Mouse (Mus musculus) embryonic stem cell, embryonic (primary cell): ENCODE measurements at regions not wholly inside any gene's neighbourhood (a gene's known extent, or its start where the extent isn't known, plus 50 kb on each side); places are given as distances from the start of the nearest gene placed in this dataset.

Source experiments
- CTCF ChIA-PET, 4 experiments: fragments of 300-600 bp in 2 of 4; fragments of 350-600 bp in 2 of 4; sonication (Branson Sonifier 250); formaldehyde crosslinking; loops; one replicate each; lab custom pipeline; 2022; ENCODE audit warnings: inconsistent platforms in 2 of 4; lab: Charles Lee
- POLR2A ChIA-PET, 4 experiments: fragments of 300-600 bp in 2 of 4; fragments of 350-600 bp in 2 of 4; sonication (Branson Sonifier 250); formaldehyde crosslinking; loops; one replicate each; lab custom pipeline; 2022; ENCODE audit warnings: antibody characterized with exemption in 4 of 4, inconsistent platforms in 1 of 4; lab: Charles Lee

DNA sequence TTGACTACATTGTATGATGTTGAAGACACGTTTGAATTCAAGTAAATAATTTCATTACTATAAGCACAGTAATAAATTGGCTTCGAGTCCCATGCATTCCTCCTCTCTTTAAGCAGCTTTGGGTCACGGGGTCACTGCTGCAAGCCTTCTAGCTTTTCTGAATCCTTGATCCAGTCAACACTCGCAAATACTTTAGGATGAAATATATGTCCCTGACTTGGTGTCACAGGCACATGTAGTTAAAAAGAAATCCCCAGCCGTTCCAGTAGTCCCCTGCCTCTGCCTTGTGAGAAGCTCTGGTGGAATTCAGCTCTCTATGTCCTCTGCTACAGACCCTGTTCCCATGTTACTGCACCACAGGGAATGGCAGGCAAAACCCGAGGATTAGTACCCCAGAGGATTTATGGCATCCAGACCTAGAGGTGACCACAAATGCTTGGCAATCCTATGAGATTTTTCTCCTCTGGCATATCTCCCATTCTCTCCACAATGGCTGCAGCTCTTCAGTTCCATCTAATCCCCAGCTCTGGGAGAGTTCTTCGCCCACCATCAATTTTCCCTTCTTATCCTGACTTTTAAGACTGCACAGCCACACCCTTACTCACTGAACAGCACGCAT, 449.0 kb downstream of the Fat4 start:
- ChIA-PET POLR2A (interaction anchor here in 1 of 4 experiments (1.2 kb wide), 1 partner anchor 395 kb away, joined by 3 read pairs; no protein-coding TSS in a partner anchor), CTCF (no interaction called here)

DNA sequence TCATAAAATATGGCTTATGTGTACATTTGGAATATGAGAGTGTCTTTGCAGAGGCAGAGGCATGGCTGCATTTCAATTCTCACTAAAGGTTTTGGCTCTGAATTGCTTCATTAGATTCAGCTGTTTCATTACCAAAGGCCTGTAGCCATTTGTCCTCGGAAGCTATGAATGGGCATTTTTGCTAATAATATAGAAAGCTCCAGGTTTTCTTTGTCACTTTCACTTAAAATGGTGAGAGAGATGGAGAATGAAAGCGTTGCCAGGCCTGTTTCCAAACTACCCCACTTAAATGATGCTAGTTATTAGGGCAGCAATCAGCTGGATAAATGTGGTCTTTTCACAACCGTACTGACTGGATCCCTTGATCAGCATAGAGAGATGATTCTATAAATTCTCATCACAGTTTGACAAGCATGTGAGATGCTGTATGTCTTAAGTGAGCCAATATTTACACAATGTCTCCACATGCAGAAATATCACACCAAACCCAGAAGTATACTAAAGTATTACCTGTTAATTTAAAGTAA, 454.5 kb downstream of the Fat4 start:
- POLR2A ChIA-PET: no interaction called here
- CTCF ChIA-PET: interaction anchor here in 1 of 4 experiments (0.7 kb wide), 1 partner anchor 551 kb away, joined by 3 read pairs; no protein-coding TSS in a partner anchor

DNA sequence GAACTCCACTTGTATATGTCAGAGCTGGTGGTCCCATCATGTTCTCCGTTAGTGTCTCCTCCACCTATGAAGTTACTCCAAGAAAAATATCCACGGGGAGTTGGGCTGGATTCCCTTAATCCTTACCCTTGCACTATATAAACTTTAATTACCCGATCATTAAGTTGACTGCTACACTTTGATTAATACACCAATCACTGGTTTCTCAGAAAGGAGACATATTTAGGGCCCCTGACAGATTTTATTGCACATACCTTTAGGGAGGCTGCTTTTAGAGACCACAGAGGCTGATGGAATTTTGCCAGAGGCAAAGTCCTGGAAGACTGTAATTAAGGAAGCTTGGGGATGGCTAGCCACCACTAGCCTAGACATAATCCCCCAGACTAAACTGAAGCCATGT, 457.3 kb downstream of the Fat4 start:
- CTCF ChIA-PET: no interaction called here
- POLR2A ChIA-PET: no interaction called here

DNA sequence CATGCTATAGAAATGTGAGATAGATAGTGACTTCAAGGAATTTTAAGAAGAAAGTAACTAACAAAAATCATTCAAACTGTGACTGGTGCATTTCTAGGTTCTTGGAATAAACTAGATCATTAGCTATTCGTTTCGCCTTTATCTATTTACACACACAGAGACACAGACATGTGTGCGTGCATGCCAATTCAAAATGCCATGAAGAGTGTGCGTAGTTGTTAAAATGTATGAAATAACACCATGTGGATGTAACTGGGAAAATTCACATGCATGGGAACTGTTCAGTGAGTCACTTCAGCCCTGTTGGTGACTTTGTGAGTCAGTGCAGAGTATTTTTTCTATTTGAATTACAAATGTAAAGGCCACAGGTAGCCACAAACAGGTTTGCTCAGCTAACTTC, 460.8 kb downstream of the Fat4 start:
- POLR2A ChIA-PET: no interaction called here

DNA sequence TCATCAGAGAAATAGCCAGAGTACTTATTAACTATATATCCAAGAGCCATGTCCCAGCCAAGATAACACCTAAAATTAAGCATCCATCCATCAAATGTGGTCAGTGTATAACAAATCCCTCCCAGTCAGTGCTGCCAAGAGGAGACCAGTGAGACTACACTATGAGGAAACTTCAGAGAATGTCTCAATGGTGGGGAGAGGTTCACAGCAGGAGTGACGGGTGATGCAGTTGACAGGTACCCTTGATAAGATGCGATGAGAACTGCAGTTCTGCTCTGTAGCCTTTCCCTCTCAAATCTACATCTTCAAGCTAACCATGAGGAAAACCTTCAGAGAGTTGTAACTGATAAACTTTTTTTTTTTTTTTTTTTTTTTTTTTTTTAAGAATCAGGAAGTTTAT, 470.3 kb downstream of the Fat4 start:
- CTCF ChIA-PET: no interaction called here
- POLR2A ChIA-PET: no interaction called here

More for the DNA sequence above, 460.8 kb downstream of the Fat4 start:
- CTCF ChIA-PET: no interaction called here

DNA sequence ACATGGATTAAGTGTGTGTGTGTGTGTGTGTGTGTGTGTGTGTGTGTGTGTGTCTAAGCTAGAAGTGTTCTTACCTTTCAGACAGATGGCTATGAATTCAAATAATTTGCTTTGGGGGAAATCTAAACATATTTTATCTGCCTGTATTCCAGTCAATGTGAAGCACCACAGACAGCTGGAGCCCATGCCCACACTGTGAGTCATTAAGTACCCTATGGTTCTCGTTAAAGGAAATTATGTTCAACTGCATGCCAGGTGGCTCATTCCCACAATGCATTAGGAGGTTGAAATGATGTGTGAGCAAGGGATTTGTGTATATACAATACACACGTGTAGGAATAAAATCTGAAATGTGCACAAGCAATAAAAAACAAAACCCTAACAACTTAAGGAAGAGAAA, 473.5 kb downstream of the Fat4 start:
- ChIA-PET POLR2A (no interaction called here), CTCF (no interaction called here)

DNA sequence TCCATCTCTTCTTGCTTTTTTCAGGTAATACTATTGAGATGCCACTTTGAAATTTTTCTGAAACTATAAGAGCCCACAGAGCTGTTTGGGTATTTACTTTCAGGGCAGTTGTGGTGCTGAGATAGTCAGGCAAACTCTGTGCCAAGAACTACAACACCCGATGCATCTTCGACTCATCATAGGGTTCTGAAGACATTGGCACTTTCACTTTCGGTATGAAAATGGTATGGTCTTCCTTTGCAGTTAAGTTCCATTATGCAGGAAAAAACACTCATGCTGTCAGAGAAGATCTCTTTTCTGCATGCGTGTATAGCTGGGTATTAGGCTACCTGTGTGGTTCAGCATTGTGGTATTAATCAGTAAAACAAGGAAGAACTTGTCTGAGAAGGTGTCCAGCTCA, 484.2 kb downstream of the Fat4 start:
- ChIA-PET POLR2A (no interaction called here), CTCF (no interaction called here)

DNA sequence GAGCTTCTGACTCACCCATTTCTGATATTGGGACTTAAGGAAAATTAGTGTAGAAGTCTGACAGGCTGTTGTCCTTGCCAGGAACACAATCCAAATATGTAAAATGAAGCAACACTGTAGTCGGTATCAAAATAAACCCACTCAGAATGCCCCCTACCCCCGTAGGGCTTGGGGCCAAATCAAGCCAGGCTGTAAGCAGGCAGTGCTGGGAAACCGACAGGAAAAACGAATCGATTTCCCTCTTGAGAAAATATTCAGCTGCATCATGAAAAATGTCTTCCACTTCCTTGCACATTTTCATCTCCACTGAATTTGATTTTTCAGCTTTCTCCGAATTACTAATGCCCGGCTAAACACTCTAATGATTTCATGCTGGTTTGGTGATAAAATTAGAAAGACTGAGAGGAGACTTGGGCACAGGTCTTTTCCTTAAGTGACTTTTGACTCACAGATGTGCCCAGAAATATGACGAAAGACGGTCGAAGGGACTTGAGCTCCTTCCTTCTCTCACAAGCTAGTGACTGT, 485.7 kb downstream of the Fat4 start:
- ChIA-PET POLR2A (no interaction called here), CTCF (no interaction called here)

DNA sequence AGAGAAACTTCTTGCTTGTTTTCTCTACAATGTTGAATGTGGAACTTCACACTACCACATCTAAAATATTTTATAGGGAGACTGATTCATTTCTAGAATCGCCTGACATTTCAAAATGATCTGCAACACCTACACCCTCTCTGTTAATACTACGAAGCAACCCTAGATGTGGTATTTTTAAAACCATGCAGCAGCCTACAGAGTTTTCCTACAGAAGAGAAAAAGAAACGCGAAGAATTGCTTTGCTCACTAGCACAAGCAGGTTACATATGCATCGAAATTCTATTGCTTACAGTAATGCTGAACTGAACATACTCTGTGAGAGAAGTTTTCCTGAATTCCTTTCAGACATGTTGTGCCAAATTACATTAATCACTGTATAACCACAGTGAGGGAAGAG, 488.7 kb downstream of the Fat4 start:
- ChIA-PET CTCF (no interaction called here), POLR2A (no interaction called here)

DNA sequence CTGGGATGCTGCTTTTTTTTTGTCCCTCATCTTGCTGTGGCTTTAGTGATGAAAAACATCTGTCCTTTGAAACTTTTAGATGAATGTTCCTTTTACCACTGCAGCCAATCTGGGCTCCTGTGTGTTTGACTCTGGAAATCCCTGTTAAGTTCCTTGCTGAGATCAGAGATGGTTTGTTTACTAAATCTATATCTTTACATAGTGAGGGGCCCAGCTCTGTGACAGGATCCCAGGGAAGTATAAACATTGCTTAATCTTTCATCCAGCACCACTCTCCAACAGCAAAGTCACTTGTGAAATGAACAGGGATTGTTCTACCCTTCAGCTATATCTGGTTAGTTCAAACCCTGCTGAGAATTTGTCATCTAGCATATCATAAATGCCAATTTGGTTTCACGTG, 501.8 kb downstream of the Fat4 start:
- ChIA-PET POLR2A (no interaction called here), CTCF (no interaction called here)

DNA sequence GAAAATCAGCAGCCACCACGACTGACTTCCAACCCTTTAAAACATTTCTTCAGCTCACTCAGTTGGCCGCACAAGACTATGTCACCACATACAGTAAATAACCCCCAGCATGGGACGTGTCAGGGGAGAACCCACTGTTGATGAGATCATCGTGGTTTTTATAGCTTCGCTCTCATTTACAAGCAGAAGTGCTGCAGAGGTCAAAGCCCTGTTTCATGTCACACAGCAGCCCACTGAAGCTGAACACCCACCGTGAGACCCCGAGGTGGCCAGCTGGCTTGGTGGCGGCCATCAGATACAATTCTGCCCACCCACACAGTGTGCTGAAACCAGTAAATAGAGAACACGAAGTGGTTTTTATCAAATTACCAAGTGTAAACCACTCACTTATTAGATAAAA, 503.7 kb downstream of the Fat4 start:
- POLR2A ChIA-PET: no interaction called here
- CTCF ChIA-PET: no interaction called here

DNA sequence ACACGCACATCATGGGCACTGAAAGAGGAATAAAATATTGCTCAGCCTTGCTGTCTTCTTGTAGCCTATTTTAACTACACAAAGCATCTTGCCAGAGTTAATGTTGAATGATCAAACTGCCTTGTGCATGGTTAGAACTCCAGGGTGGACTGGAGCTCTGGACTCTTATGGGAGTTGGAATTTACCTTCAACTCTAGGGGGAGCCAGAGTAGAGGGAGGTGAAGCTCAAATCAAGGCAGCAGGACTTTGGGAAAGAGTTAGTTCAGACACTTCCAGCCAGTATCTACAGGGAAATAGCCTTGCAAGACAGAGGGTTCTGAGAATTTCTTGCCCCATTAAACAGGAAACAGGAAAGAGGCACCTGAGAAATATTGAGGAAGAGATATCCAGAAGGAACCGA, 505.3 kb downstream of the Fat4 start:
- ChIA-PET CTCF (no interaction called here), POLR2A (no interaction called here)

DNA sequence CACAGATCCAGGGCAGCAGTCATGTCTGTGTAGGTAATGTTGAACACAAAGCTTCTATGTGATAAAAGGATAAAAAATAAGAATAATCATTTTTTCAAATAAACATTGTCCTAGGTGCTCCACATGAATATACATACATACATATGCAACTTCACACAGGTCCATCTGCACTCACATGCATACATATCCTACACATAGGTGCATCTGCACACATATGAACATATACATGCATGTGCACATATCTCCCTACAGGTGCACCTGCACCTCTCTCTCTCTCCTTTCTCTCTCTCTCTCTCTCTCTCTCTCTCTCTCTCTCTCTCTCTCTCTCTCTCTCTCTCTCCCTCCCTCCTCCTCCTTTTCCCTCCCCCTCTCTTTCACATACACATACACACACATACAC, 509.9 kb downstream of the Fat4 start:
- ChIA-PET CTCF (interaction anchor here in 1 of 4 experiments (0.7 kb wide), 1 partner anchor 631 kb away, joined by 4 read pairs; no protein-coding TSS in a partner anchor), POLR2A (no interaction called here)

DNA sequence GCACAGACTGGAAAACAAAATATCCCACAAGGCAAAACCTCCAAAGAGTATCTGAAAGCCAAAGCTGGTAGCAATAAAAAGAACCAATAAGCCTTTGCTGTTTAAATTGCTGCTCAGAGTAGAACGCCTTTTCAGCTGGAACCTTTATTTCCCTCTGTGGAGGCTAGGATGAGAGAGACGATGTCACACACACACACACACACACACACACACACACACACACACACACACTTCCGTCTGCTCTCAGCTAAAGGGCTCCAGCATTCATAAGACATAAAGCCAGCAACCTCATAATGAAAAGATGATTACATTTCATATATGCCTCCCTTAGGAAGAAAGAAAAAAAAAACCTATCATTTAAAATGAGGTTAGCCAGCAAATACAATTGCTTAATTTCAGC, 510.5 kb downstream of the Fat4 start:
- ChIA-PET POLR2A (no interaction called here), CTCF (interaction anchor here in 1 of 4 experiments (0.7 kb wide), 1 partner anchor 630 kb away, joined by 4 read pairs; no protein-coding TSS in a partner anchor)

DNA sequence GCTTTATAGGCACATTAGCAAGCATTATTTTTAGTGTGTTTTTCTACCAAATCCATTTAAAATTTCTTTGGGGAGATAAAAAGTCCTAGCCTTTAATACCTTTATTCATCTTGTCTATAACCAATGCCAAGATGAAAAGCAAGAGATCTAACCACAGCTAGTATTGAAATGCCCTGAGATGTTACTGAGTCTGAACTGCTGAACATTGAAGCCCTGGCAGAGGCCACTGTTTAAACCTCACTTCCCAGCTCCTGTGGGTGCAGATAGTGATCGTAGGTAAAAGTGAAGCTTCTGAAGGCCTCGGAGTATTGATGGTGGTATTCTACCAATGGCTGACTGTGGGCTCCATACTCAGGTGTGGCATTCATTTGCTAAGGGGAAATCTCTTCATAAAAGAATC, 510.9 kb downstream of the Fat4 start:
- ChIA-PET CTCF (no interaction called here), POLR2A (no interaction called here)

DNA sequence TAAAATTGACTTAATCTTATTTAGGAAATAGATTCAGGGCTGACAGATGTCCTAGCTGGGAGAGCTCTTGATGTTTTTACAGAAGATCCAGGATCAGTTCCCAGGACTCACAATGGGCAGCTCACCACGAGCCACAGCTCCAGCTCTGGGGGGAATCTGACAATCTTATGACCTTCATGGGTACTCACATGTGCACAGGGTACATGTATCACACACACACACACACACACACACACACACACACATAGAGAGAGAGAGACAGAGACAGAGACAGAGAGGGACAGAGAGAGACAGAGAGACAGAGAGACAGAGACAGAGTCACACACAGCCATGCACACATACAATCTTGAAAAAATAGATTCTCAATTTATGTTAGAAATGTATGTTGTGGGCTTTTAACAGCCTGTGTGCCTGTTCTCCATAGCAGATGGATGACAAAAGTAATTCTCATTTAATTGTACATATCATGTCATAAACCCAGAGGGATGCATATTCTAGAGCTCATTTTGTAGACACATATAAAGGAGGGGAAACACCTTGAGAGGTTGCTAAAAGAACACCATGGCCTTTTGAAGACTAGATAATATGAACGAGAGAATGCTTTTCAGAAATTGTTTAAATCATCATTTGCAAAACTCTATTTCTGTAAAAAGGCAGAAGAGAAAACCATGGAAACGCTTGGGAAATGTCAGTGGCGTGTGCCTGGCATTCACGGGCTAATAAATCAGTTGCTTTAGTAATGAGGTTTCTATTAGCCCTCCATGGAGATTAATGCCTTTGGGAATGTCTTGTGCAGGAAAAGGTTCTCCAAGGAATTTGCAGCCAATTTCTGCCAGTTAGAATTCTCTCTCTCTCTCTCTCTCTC, 538.3 kb downstream of the Fat4 start:
- CTCF ChIA-PET: no interaction called here

DNA sequence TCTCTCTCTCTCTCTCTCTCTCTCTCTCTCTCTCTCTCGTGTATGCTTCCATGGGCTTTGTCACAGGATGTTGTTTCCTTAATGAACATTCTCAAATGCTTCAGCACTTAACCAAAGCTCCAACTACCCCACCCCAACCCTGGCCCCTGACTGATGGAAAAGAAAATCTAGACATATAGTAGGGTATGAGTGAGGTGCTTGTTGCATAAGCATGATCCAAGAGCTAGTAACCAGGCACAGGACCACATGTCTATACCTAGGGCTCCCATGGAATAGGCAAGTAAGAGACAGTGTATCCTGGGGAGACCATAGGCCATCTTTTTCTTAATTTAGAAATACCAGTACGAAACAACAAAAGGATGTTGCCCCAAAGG, 538.9 kb downstream of the Fat4 start:
- POLR2A ChIA-PET: no interaction called here
- CTCF ChIA-PET: no interaction called here

More for the DNA sequence above, 538.3 kb downstream of the Fat4 start:
- POLR2A ChIA-PET: no interaction called here

DNA sequence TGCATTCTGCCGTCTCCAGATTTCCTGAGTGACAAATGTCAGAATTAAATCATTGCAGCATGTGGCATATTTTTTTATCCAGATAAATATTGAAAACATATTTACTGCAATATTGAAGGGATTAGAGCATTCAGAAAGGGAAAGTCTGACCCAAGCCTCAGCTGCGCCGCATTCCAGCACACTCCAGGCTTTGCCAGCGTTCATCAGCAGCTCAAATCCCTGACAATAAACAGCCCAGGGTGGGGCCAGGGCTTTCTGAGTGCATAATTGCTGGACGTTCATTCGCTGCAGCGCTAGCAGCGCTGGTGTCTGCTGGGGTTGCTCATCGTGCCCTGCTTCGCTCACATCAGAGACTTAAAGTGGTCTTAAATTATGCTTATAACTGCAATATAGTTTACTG, 556.6 kb downstream of the Fat4 start:
- ChIA-PET POLR2A (no interaction called here), CTCF (no interaction called here)

DNA sequence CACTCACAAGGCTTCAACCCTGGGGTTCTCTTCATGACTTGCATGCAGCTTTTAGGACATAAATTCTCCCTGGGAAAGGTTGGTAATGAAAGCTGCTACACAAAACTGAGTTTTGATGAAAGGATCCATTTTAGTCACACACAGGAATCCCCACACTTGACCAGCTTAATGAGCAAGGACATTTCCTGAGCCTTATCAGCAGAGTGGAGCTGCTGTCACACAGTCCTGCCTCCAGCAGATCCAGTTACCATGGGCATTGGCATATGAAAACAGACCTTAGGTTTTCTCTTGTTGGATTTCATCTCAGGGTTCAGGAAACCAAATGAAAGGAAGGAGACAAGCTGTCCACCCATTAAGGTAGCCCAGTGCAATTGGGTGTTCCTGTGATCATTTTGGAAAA, 568.9 kb downstream of the Fat4 start:
- CTCF ChIA-PET: no interaction called here
- POLR2A ChIA-PET: no interaction called here

DNA sequence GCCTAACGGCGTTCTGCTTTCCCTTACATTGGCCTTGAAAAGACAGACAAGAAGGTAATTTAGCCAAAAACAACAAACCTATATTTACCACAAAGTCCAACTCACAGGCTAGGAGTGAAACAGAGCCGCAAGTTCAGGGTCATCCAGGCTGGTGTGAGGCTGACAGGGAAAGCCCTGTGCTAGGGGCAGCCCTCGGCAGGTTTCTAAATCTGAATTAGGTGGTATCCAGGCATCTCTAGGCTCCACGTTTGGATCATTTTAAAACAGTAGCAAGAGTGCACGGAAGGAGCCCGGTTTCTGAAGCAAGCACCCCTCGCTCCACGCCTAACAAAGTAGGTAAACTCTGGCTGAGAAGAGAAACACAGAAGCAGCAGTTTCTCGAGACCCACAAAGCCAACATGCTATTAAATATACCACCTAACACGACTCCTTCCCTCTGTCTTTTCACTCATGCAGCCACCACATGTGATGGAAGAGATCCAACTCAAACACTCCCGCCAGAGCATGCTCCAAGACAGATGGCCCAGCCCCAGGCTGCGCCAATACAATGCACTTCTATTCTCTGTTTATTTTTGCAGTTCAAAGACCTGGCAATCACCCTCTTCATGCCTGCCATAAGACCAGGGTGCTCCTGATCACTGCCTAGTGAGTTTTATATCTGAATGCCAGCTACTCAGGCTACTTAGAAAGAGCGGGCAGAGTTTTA, 573.6 kb downstream of the Fat4 start:
- ChIA-PET POLR2A (no interaction called here), CTCF (no interaction called here)
